Mouse (Mus musculus) limb, embryonic 10.5 days (tissue): ENCODE data around the gene Lamtor1. TPM values are rescaled to one million over a fixed set of nuclear protein-coding genes. Genes with fewer than 3 reads are reported as not detected.
"Not testable (repeated sequence)": the region's sequence is repeated elsewhere in the genome, so short reads cannot be mapped to it uniquely, and the experiment has no call there.

ENCODE experiments used
- DNase-seq: peaks from one replicate; pipeline ENCODE4 v3.0.0-alpha.2; 2017; ENCODE audit warnings: low spot score
- H3K27ac ChIP-seq: fragments of 300-500 bp; sonication (generic); 2 replicates; pipeline ENCODE4 v1.5.1; 2016; ENCODE audit warnings: mild to moderate bottlenecking
- H3K27me3 ChIP-seq: fragments of 300-500 bp; sonication (generic); 2 replicates; pipeline ENCODE4 v1.6.1; 2016; ENCODE audit warnings: low read depth, mild to moderate bottlenecking; ENCODE audit not compliant: poor library complexity, severe bottlenecking
- H3K36me3 ChIP-seq: fragments of 300-500 bp; sonication (generic); 2 replicates; pipeline ENCODE4 v1.6.1; 2016; ENCODE audit warnings: mild to moderate bottlenecking, moderate library complexity
- H3K4me1 ChIP-seq: fragments of 300-500 bp; sonication (generic); 2 replicates; pipeline ENCODE4 v1.6.1; 2016
- H3K4me3 ChIP-seq: fragments of 300-500 bp; sonication (generic); 2 replicates; pipeline ENCODE4 v1.5.1; 2016; ENCODE audit warnings: mild to moderate bottlenecking, moderate library complexity
- H3K9me3 ChIP-seq: fragments of 300-500 bp; sonication (generic); replicated peaks from 2 replicates; pipeline ENCODE4 v1.6.1; 2016; ENCODE audit warnings: mild to moderate bottlenecking
- WGBS: fragments of 180-500 bp; shearing (Covaris S2); methylation state at CpG from one replicate; pipeline ENCODE4 v1.1.7; 2016; 5-methylcytosine and 5-hydroxymethylcytosine counted together
- polyA plus RNA-seq: library from polyadenylated mRNA; unstranded; fragments of >200 nt; fragmentation: Nextera tagmentation; extraction: Ambion mirVana; gene quantifications from 2 replicates; pipeline ENCODE4 v1.2.1, GENCODE M21; 2016

Lamtor1 gene
- polyA plus RNA-seq, 1 experiment from 2014 or later: 181 TPM

- Histone ChIP-seq H3K4me3 (no peak overlapping the region), H3K4me1 (peaks cover 10% of the 10 kb centered on the region), H3K27me3 (no peaks in the 10 kb centered on the region), H3K36me3 (peaks cover 41% of the 10 kb centered on the region), H3K27ac (no peak overlapping the region), H3K9me3 (no peaks in the 10 kb centered on the region)
- 94% methylated on average over 4 of the region's 4 CpGs for WGBS
- no peak for DNase-seq
Observed at GRCm38 (mm10) chr7:101939758-101940157, 34.1 kb downstream of the Lamtor1 start.

- not testable (repeated sequence) for H3K9me3 ChIP-seq, DNase-seq, H3K27ac ChIP-seq, H3K27me3 ChIP-seq, H3K4me3 ChIP-seq, H3K4me1 ChIP-seq
- H3K36me3 ChIP-seq: peaks cover 11% of the 10 kb centered on the region
- 90% methylated on average over 5 of the region's 5 CpGs for WGBS
Observed at GRCm38 (mm10) chr7:101949008-101949407, 43.3 kb downstream of the Lamtor1 start.

DNA sequence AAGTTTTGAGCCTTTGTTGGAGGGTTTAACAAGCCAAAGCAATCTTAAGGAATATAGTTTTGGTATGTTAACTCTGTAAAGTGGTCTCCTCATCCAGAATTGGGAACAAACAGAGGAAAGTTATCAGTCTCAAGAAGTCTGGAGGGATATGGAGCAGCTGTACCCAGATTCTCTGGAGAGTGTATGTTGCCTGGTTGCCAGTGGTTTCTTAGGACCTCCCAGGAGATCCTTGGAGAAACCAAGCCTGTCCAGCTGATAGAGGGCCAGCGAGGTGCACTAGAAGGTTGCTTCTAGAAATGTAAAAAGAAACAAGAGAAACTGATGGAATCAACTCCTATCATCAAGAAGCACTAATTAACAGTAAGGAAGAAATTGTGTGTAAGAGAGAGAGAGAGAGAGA, 45.9 kb downstream of the Lamtor1 start:
- H3K36me3 ChIP-seq: peaks cover 7% of the 10 kb centered on the region; the same call in 1 of the 2 replicates
- WGBS: 93% methylated on average over 1 of the region's 1 CpGs
- DNase-seq: no peak

DNA sequence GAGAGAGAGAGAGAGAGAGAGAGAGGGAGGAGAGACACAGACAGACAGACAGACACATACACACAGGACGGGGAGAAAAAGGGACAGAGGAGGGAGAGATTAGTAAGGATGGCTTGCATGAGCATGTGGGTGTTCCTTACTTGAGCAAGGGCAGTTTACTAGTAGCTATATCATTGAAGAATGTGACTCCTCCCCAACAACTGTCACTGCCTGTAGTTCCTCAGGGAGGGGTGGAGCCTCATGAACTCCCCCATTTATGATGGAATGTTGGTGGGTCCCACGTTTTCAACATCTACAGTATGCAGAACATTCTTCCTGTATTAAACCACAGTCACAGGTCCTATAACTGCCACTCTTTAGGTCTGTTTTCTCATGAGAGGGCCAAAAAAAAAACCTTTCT, 46.4 kb downstream of the Lamtor1 start:
- no peak for DNase-seq
- Histone ChIP-seq H3K9me3 (no peaks in the 10 kb centered on the region), H3K4me1 (no peaks in the 10 kb centered on the region), H3K36me3 (peaks cover 5% of the 10 kb centered on the region; the same call in 1 of the 2 replicates), H3K4me3 (no peak overlapping the region), H3K27me3 (no peaks in the 10 kb centered on the region), H3K27ac (no peak overlapping the region)
- WGBS: 76% methylated on average over 2 of the region's 2 CpGs

More for the DNA sequence above, 45.9 kb downstream of the Lamtor1 start:
- Histone ChIP-seq H3K27ac (no peak overlapping the region), H3K4me1 (no peaks in the 10 kb centered on the region), H3K27me3 (no peaks in the 10 kb centered on the region), H3K9me3 (no peaks in the 10 kb centered on the region), H3K4me3 (no peak overlapping the region)

GRCm38 (mm10) chr7:101954163-101954562, 48.5 kb downstream of the Lamtor1 start:
- H3K4me1 ChIP-seq: no peaks in the 10 kb centered on the region
- no peaks in the 10 kb centered on the region for H3K27me3 ChIP-seq
- H3K4me3 ChIP-seq: no peak overlapping the region
- H3K27ac ChIP-seq: no peak overlapping the region
- H3K9me3 ChIP-seq: no peaks in the 10 kb centered on the region
- DNase-seq: no peak
- 94% methylated on average over 2 of the region's 2 CpGs for WGBS
- peaks cover 4% of the 10 kb centered on the region; the same call in 1 of the 2 replicates for H3K36me3 ChIP-seq

DNA sequence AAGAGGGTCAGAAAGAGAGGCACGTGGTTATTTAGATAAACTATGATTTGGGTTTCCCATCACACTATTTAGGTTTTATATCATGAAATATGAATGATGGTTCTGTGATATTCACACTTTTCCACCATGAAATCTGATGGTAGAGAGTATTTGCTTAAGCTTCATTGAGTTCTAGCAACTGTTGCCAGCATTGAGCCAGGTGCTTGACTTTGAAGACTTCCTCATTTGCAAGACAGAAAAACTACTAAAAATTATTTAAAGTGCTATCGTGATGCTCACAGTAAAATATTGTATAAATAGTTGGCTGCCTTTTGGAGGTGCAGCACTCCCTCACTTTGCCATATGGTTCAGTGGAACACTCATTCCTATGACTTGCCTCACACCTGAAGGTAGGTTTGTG, 49.6 kb downstream of the Lamtor1 start:
- no peak for DNase-seq
- H3K4me1 ChIP-seq: no peaks in the 10 kb centered on the region
- H3K27me3 ChIP-seq: no peaks in the 10 kb centered on the region
- peaks cover 4% of the 10 kb centered on the region; the same call in 1 of the 2 replicates for H3K36me3 ChIP-seq
- H3K27ac ChIP-seq: no peak overlapping the region
- H3K9me3 ChIP-seq: no peaks in the 10 kb centered on the region
- H3K4me3 ChIP-seq: no peak overlapping the region
- WGBS: 90% methylated on average over 2 of the region's 2 CpGs

- no peak for DNase-seq
- Histone ChIP-seq H3K4me1 (no peaks in the 10 kb centered on the region), H3K27me3 (no peaks in the 10 kb centered on the region), H3K4me3 (no peak overlapping the region), H3K36me3 (peaks cover 4% of the 10 kb centered on the region; the same call in 1 of the 2 replicates), H3K27ac (no peak overlapping the region), H3K9me3 (no peaks in the 10 kb centered on the region)
- 84% methylated on average over 4 of the region's 4 CpGs for WGBS
Observed at GRCm38 (mm10) chr7:101955862-101956261, 50.2 kb downstream of the Lamtor1 start.

DNA sequence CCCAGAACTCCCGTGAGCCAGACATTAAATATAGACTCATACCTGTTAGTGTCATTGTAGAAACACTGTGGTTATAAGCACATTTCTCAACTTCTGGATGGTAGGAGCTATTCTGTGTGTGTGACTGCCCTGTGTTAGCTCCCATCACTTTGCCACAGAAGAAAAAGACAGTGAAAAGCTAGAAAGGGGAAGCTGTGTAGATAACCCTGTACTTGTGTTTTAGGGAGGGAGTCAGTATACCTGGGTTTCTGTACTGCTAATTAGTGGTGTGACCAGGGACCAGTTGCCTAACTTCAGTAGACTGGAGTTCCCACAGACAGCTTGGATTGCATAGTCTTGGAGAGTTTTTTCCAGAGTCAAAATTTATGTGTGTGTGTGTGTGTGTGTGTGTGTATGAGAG, 50.8 kb downstream of the Lamtor1 start:
- Histone ChIP-seq H3K4me1 (no peaks in the 10 kb centered on the region), H3K27ac (no peak overlapping the region), H3K9me3 (no peaks in the 10 kb centered on the region), H3K36me3 (peaks cover 4% of the 10 kb centered on the region; the same call in 1 of the 2 replicates), H3K4me3 (no peak overlapping the region), H3K27me3 (no peaks in the 10 kb centered on the region)
- 87% methylated on average over 1 of the region's 1 CpGs for WGBS
- DNase-seq: no peak

- no peaks in the 10 kb centered on the region for H3K27me3 ChIP-seq
- 90% methylated on average over 5 of the region's 5 CpGs for WGBS
- no peaks in the 10 kb centered on the region for H3K9me3 ChIP-seq
- H3K4me3 ChIP-seq: no peak overlapping the region
- H3K36me3 ChIP-seq: peaks cover 4% of the 10 kb centered on the region; the same call in 1 of the 2 replicates
- no peaks in the 10 kb centered on the region for H3K4me1 ChIP-seq
- no peak for DNase-seq
- no peak overlapping the region for H3K27ac ChIP-seq
Observed at GRCm38 (mm10) chr7:101956911-101957310, 51.2 kb downstream of the Lamtor1 start.

DNA sequence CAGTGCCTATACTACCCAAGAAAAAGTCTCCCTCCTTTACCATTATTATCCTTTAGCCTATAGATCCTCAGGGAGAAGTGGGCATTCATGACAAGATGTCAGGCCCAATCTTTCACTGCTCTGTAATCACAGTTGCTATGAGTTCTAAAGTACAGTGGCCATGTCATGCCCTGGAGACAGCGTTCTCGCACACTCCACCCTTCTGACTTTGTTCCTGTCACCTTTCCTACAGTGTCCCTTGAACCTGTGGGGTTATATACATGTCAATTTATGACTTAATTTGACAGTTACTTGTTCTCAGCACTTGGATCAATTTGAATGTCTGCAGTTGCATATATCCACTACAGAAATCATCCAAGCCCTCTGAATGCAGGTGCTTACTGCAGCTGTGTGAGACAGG, 57.1 kb downstream of the Lamtor1 start:
- WGBS: 98% methylated on average over 2 of the region's 2 CpGs
- H3K4me1 ChIP-seq: no peaks in the 10 kb centered on the region

GRCm38 (mm10) chr7:101963621-101964020, 57.9 kb downstream of the Lamtor1 start:
- H3K27ac ChIP-seq: no peak overlapping the region
- H3K27me3 ChIP-seq: no peaks in the 10 kb centered on the region
- no peaks in the 10 kb centered on the region for H3K9me3 ChIP-seq
- no peak for DNase-seq
- H3K4me3 ChIP-seq: no peak overlapping the region
- H3K4me1 ChIP-seq: peaks cover under 1% of the 10 kb centered on the region
- no peaks in the 10 kb centered on the region for H3K36me3 ChIP-seq
- WGBS: 95% methylated on average over 2 of the region's 2 CpGs

More for the DNA sequence above, 57.1 kb downstream of the Lamtor1 start:
- no peak overlapping the region for H3K4me3 ChIP-seq
- H3K36me3 ChIP-seq: no peaks in the 10 kb centered on the region
- no peak overlapping the region for H3K27ac ChIP-seq
- H3K9me3 ChIP-seq: no peaks in the 10 kb centered on the region
- H3K27me3 ChIP-seq: no peaks in the 10 kb centered on the region
- no peak for DNase-seq

DNA sequence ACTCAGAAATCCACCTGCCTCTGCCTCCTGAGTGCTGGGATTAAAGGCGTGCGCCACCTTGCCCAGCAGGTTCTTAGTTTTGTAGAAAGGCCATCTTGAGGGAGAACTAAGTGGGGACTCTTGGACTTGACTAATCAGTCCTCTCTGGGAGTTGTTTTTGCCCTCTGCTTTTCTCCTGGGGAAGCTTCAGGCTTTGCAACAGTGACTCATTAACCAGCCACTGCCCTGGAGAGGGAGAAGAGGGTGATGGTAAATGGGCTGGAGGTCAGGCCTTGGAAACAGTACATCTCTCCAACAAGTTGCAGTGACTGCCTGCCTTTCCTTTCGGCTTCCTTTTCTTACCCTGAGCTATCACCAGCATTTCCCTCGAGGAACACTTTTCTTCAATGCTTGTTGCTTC, 58.8 kb downstream of the Lamtor1 start:
- Histone ChIP-seq H3K4me3 (no peak overlapping the region), H3K36me3 (no peaks in the 10 kb centered on the region), H3K9me3 (no peaks in the 10 kb centered on the region), H3K4me1 (peaks cover 10% of the 10 kb centered on the region), H3K27me3 (no peaks in the 10 kb centered on the region), H3K27ac (no peak overlapping the region)
- 89% methylated on average over 4 of the region's 4 CpGs for WGBS
- DNase-seq: no peak

GRCm38 (mm10) chr7:101965606-101966005, 59.9 kb downstream of the Lamtor1 start:
- no peak for DNase-seq
- no peak overlapping the region for H3K4me3 ChIP-seq
- no peaks in the 10 kb centered on the region for H3K9me3 ChIP-seq
- H3K4me1 ChIP-seq: peaks cover 15% of the 10 kb centered on the region
- H3K27ac ChIP-seq: no peak overlapping the region
- H3K36me3 ChIP-seq: no peaks in the 10 kb centered on the region
- 79% methylated on average over 2 of the region's 2 CpGs for WGBS
- H3K27me3 ChIP-seq: no peaks in the 10 kb centered on the region

GRCm38 (mm10) chr7:101967256-101967655, 61.6 kb downstream of the Lamtor1 start:
- DNase-seq: no peak
- H3K4me3 ChIP-seq: no peak overlapping the region
- WGBS: 95% methylated on average over 1 of the region's 1 CpGs
- H3K27me3 ChIP-seq: no peaks in the 10 kb centered on the region
- no peak overlapping the region for H3K27ac ChIP-seq
- peaks cover 29% of the 10 kb centered on the region for H3K4me1 ChIP-seq
- H3K36me3 ChIP-seq: no peaks in the 10 kb centered on the region
- H3K9me3 ChIP-seq: no peaks in the 10 kb centered on the region
